Mouse (Mus musculus) bone marrow, adult 2 months (tissue): ENCODE data around the gene Car2.

Experiments used
- CTCF ChIP-seq: fragments of 200-500 bp; IDR thresholded peaks from 2 replicates; pipeline ENCODE4 v1.5.1; 2011; ENCODE audit warnings: low read length, control low read depth; ENCODE audit not compliant: control insufficient read depth, insufficient read depth
- POLR2A ChIP-seq: fragments of 200-500 bp; IDR thresholded peaks from 2 replicates; pipeline ENCODE4 v1.6.1; 2011; ENCODE audit warnings: low read depth, mild to moderate bottlenecking, control low read depth, low read length, borderline replicate concordance; ENCODE audit not compliant: control insufficient read depth

- TF ChIP-seq POLR2A = no peak
- TF ChIP-seq CTCF = peak; percentile 51
These were observed 14.7 kb upstream of the Car2 start for GRCm38 (mm10) chr3:14871386-14871785.
